Mouse (Mus musculus) cerebellum, adult 2 months (tissue): ENCODE measurements at regions not wholly inside any gene's neighbourhood (a gene's known extent, or its start where the extent isn't known, plus 50 kb on each side); places are given as distances from the start of the nearest gene placed in this dataset.
"Not testable (repeated sequence)": the region's sequence is repeated elsewhere in the genome, so short reads cannot be mapped to it uniquely, and the experiment has no call there.

Experiments used
- CTCF ChIP-seq: fragments of 200-500 bp; IDR thresholded peaks from 2 replicates; pipeline ENCODE4 v1.5.1; 2011; ENCODE audit warnings: low read depth, mild to moderate bottlenecking, control low read depth, low read length, moderate library complexity, borderline replicate concordance; ENCODE audit not compliant: insufficient read depth
- POLR2A ChIP-seq: fragments of 200-500 bp; IDR thresholded peaks from 2 replicates; pipeline ENCODE4 v1.6.1; 2011; ENCODE audit warnings: low read length, control low read depth, borderline replicate concordance; ENCODE audit not compliant: insufficient read depth

- not testable (repeated sequence) for TF ChIP-seq CTCF, POLR2A
Measured at GRCm38 (mm10) chr13:50906431-50906830, 194.2 kb upstream of the Spin1 start.
